Mouse (Mus musculus): ENCODE results near the gene Phyhipl. TPM values are rescaled to one million over a fixed set of nuclear protein-coding genes. Genes with fewer than 3 reads are reported as not detected.

Gene Phyhipl
- polyA plus RNA-seq, 1 experiment: 404 TPM

DNA sequence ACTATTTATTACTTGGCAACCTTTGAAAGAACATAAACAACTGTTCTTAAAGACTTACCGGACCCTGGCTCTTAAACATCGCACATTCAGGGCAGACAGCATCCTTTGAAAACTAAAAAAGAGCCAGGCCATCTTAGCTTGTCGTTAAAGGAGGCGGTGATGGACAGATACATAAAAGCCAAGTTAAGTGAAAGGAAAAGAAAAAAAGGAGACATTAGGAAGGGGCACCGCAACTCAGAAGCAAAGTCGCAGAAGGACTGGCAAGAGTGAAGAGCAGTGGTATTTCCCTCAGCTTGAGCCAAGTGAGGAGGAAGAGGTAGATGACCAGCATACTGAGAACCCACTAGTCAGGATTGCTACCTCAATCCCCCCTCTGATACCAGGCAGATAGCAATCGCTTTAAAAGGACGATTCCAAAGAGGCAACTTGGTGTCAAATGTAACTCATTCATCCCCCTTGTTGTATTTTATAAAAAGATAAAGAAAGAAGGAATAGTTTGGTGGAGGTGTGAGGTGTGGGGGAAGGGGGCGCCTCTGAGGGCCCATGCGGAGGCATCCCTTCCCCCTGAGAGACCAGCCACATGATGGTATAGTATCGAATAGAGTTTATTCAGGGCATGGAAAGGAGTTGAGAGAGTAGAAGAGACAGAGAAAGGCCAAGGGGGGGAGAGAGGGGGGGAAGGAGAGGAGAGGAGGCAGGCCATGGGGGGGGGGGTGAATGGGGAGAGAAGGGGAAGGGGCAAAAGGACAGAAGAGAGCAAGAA is 31.4 kb upstream of the Phyhipl start:
- H3K4me1 ChIP-seq (ENCODE audit: control insufficient read depth, insufficient read depth, low read length): no peaks in the 10 kb centered on the region
- H3K27me3 ChIP-seq (ENCODE audit: control insufficient read depth, insufficient read depth, low read length): no peaks in the 10 kb centered on the region
- H3K27ac ChIP-seq (ENCODE audit: control insufficient read depth, insufficient read depth, low read depth, low read length): no peak overlapping the region
- no peaks in the 10 kb centered on the region for H3K36me3 ChIP-seq (ENCODE audit: control insufficient read depth, insufficient read depth, low read length)
- TF ChIP-seq POLR2A (IDR thresholded peaks at IDR 0.05; ENCODE audit: control insufficient read depth, low read depth, low read length): no peak
- TF ChIP-seq CTCF (IDR thresholded peaks at IDR 0.05; ENCODE audit: control insufficient read depth, insufficient read depth, insufficient replicate concordance, low read depth, low read length): no peak
- H3K4me3 ChIP-seq (ENCODE audit: control insufficient read depth, low read depth, low read length): no peak overlapping the region

- Histone ChIP-seq H3K4me1 (ENCODE audit: control insufficient read depth, insufficient read depth, low read length) (no peaks in the 10 kb centered on the region), H3K27ac (ENCODE audit: control insufficient read depth, insufficient read depth, low read depth, low read length) (no peak overlapping the region), H3K4me3 (ENCODE audit: control insufficient read depth, low read depth, low read length) (no peak overlapping the region), H3K36me3 (ENCODE audit: control insufficient read depth, insufficient read depth, low read length) (no peaks in the 10 kb centered on the region), H3K27me3 (ENCODE audit: control insufficient read depth, insufficient read depth, low read length) (no peaks in the 10 kb centered on the region)
- TF ChIP-seq CTCF (IDR thresholded peaks at IDR 0.05; ENCODE audit: control insufficient read depth, insufficient read depth, insufficient replicate concordance, low read depth, low read length): no peak
- no peak for TF ChIP-seq POLR2A (IDR thresholded peaks at IDR 0.05; ENCODE audit: control insufficient read depth, low read depth, low read length)
These were observed 30.7 kb upstream of the Phyhipl start for GRCm38 (mm10) chr10:70686505-70686904.

GRCm38 (mm10) chr10:70683508-70683907 is 27.7 kb upstream of the Phyhipl start:
- Histone ChIP-seq H3K4me3 (ENCODE audit: control insufficient read depth, low read depth, low read length) (no peak overlapping the region), H3K27me3 (ENCODE audit: control insufficient read depth, insufficient read depth, low read length) (no peaks in the 10 kb centered on the region), H3K36me3 (ENCODE audit: control insufficient read depth, insufficient read depth, low read length) (no peaks in the 10 kb centered on the region), H3K27ac (ENCODE audit: control insufficient read depth, insufficient read depth, low read depth, low read length) (no peak overlapping the region), H3K4me1 (ENCODE audit: control insufficient read depth, insufficient read depth, low read length) (no peaks in the 10 kb centered on the region)
- TF ChIP-seq POLR2A (IDR thresholded peaks at IDR 0.05; ENCODE audit: control insufficient read depth, low read depth, low read length) (no peak), CTCF (IDR thresholded peaks at IDR 0.05; ENCODE audit: control insufficient read depth, insufficient read depth, insufficient replicate concordance, low read depth, low read length) (no peak)

GRCm38 (mm10) chr10:70677946-70678345 is 22.2 kb upstream of the Phyhipl start:
- TF ChIP-seq POLR2A (IDR thresholded peaks at IDR 0.05; ENCODE audit: control insufficient read depth, low read depth, low read length) (no peak), CTCF (IDR thresholded peaks at IDR 0.05; ENCODE audit: control insufficient read depth, insufficient read depth, insufficient replicate concordance, low read depth, low read length) (no peak)
- Histone ChIP-seq H3K27ac (ENCODE audit: control insufficient read depth, insufficient read depth, low read depth, low read length) (no peak overlapping the region), H3K27me3 (ENCODE audit: control insufficient read depth, insufficient read depth, low read length) (no peaks in the 10 kb centered on the region), H3K4me3 (ENCODE audit: control insufficient read depth, low read depth, low read length) (no peak overlapping the region), H3K4me1 (ENCODE audit: control insufficient read depth, insufficient read depth, low read length) (no peaks in the 10 kb centered on the region), H3K36me3 (ENCODE audit: control insufficient read depth, insufficient read depth, low read length) (no peaks in the 10 kb centered on the region)

- H3K4me1 ChIP-seq (ENCODE audit: control insufficient read depth, insufficient read depth, low read length): no peaks in the 10 kb centered on the region
- TF ChIP-seq POLR2A (IDR thresholded peaks at IDR 0.05; ENCODE audit: control insufficient read depth, low read depth, low read length): no peak
- no peak for TF ChIP-seq CTCF (IDR thresholded peaks at IDR 0.05; ENCODE audit: control insufficient read depth, insufficient read depth, insufficient replicate concordance, low read depth, low read length)
- H3K4me3 ChIP-seq (ENCODE audit: control insufficient read depth, low read depth, low read length): no peak overlapping the region
- no peak overlapping the region for H3K27ac ChIP-seq (ENCODE audit: control insufficient read depth, insufficient read depth, low read depth, low read length)
- H3K36me3 ChIP-seq (ENCODE audit: control insufficient read depth, insufficient read depth, low read length): no peaks in the 10 kb centered on the region
- no peaks in the 10 kb centered on the region for H3K27me3 ChIP-seq (ENCODE audit: control insufficient read depth, insufficient read depth, low read length)
These were observed 507 bp upstream of the Phyhipl start for GRCm38 (mm10) chr10:70656272-70656671.

DNA sequence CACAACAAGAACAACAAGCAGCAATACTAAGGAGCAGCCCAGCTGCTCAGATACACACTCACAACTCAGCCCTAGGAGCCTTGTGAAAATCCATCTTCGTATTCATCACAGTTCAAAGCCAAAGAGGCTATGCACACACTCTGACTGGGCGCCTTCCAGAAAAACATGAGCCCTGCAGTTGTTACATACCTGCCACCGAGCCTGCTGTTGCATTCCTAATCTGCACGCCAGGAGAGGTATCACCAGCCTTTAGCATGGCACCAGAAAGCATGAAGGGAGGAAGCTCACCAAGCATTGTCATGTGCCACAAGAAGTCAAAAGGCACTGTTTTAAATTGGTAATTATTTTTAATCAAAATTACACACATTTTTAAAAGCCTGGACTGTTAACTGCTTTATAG is 1.1 kb downstream of the Phyhipl start:
- H3K4me1 ChIP-seq (ENCODE audit: control insufficient read depth, insufficient read depth, low read length): no peaks in the 10 kb centered on the region
- H3K27ac ChIP-seq (ENCODE audit: control insufficient read depth, insufficient read depth, low read depth, low read length): no peak overlapping the region
- no peaks in the 10 kb centered on the region for H3K36me3 ChIP-seq (ENCODE audit: control insufficient read depth, insufficient read depth, low read length)
- no peaks in the 10 kb centered on the region for H3K27me3 ChIP-seq (ENCODE audit: control insufficient read depth, insufficient read depth, low read length)
- no peak for TF ChIP-seq CTCF (IDR thresholded peaks at IDR 0.05; ENCODE audit: control insufficient read depth, insufficient read depth, insufficient replicate concordance, low read depth, low read length)
- no peak for TF ChIP-seq POLR2A (IDR thresholded peaks at IDR 0.05; ENCODE audit: control insufficient read depth, low read depth, low read length)
- H3K4me3 ChIP-seq (ENCODE audit: control insufficient read depth, low read depth, low read length): no peak overlapping the region

GRCm38 (mm10) chr10:70654139-70654538 is 1.6 kb downstream of the Phyhipl start:
- no peaks in the 10 kb centered on the region for H3K36me3 ChIP-seq (ENCODE audit: control insufficient read depth, insufficient read depth, low read length)
- no peaks in the 10 kb centered on the region for H3K4me1 ChIP-seq (ENCODE audit: control insufficient read depth, insufficient read depth, low read length)
- TF ChIP-seq POLR2A (IDR thresholded peaks at IDR 0.05; ENCODE audit: control insufficient read depth, low read depth, low read length) (no peak), CTCF (IDR thresholded peaks at IDR 0.05; ENCODE audit: control insufficient read depth, insufficient read depth, insufficient replicate concordance, low read depth, low read length) (no peak)
- no peak overlapping the region for H3K4me3 ChIP-seq (ENCODE audit: control insufficient read depth, low read depth, low read length)
- H3K27me3 ChIP-seq (ENCODE audit: control insufficient read depth, insufficient read depth, low read length): no peaks in the 10 kb centered on the region
- no peak overlapping the region for H3K27ac ChIP-seq (ENCODE audit: control insufficient read depth, insufficient read depth, low read depth, low read length)
